Mouse (Mus musculus): ENCODE data around the gene Rgs7bp.
"Not testable (repeated sequence)": the region's sequence is repeated elsewhere in the genome, so short reads cannot be mapped to it uniquely, and the experiment has no call there.

Rgs7bp gene

DNA sequence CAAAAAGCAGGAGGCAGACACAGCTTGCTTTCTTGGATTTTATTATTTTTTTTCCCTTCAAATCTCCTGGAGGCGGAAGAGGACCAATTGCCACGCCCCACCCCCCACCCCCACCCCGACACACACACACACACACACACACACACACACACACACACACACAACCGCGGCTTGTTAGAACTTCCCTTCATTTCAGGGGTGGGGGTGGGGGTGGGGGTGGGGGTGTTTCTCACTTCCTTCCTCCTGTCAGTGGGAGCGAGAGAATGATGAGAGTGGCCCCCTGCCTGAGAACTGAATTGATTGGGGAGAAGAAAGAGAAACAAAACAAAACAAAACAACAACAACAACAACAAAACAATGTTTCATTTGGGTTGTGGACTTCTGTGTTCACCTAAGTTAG, 117.0 kb downstream of the Rgs7bp start:
- DNase-seq (ENCODE audit: low spot score in 2 of 2), result no peak

DNA sequence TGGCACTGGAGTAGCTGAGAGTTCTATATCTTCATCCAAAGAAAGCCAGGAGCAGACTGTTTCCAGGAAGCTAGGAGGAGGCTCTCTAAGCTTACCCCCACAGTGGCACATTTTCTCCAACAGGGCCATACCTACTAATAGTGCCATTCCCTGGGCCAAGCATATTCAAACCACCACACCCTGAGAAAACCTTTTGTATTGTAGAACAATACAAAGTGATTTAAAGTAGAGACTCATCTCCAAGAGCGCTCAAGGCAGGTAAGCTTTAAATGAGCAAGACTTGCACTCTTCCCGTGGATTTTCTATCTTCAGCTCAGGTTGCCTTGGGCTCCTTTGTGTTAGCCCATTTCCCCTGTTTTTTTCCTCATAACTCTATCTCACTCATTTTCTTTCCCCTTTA, 118.1 kb downstream of the Rgs7bp start:
- DNase-seq (ENCODE audit: low spot score in 2 of 2), result no peak

DNA sequence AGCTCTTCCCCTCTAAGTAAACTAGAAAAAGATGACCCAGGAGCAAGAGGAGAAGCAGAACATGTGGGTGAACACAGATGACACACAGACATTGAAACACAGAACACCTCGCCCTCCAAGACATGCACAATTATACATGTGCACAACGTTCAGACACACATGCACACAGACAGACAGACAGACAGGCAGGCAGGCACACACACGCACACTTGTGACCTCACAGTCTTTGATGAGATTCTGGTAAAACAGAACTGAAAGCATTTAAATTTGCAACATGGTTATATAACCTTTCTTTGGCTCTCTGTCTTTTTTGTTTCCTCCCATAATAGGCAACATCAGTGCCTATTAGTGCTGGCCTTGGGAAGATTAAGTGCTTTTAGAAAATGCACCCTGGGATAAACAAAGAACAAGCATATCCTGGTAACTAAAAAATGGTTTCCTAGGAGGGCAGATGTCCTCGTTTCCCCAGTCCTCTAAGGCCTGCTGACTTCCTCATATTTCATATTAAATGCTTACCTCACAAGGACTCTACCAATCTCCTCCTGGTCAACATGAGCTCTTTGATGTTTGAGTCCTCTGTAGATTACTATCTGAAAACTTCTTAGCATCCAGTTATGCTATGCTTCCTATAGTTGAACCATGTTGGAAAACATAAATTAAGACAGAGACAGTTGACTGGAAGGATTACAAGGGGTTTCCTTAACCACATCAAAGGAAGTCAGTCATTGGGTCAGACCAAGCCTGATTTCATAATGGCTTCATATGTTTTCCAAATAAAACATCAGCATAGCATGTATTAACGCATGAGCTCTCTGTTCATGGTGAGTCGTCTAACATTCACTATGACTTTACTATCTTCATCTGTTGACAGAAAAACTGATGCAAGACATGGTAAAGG, 122.8 kb downstream of the Rgs7bp start:
- no peak for DNase-seq (ENCODE audit: low spot score in 2 of 2)

DNA sequence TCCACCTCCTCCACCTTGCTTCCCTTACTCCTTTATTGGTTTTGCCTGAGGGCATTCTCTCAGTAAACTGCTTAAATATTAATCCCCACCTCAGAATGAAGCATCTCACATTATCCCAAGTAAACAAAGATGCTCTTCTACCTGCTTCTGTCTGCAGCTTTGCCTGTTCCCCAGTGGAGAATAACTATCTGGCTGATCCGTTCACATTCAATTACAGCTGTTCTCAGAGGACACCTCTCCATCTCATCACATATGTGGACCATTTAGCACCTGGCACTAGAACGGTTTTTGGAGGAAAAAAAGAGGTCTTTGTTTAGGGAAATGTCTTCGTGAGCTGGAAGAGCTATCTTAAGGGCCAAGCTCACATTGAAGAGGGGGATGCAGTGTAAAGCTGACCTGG, 123.9 kb downstream of the Rgs7bp start:
- no peak for DNase-seq (ENCODE audit: low spot score in 2 of 2)

GRCm38 (mm10) chr13:104918663-104919062, 136.1 kb downstream of the Rgs7bp start:
- no peak for DNase-seq (ENCODE audit: low spot score in 2 of 2)

GRCm38 (mm10) chr13:104916771-104917170, 138.0 kb downstream of the Rgs7bp start:
- DNase-seq (ENCODE audit: low spot score in 2 of 2), result not testable (repeated sequence)

DNA sequence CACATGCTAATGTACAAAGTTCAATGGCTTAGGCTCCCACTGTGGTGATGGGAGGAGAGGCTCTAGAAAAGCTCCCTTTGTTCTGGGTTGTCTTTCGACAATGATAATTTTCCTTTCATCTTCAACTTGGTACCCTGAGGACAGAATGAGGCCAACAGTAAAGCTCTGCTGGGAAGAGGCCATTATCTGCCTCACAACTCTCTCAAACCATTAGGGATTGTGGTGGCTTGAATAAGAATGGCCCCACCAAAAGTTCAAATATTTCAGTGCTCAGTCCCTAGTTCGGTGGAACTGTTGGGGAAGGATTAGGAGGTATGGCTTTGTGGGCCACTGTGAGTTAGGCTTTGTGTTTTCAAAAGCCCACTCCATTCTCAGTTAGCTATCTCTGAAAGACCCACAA, 138.6 kb downstream of the Rgs7bp start:
- no peak for DNase-seq (ENCODE audit: low spot score in 2 of 2)

DNA sequence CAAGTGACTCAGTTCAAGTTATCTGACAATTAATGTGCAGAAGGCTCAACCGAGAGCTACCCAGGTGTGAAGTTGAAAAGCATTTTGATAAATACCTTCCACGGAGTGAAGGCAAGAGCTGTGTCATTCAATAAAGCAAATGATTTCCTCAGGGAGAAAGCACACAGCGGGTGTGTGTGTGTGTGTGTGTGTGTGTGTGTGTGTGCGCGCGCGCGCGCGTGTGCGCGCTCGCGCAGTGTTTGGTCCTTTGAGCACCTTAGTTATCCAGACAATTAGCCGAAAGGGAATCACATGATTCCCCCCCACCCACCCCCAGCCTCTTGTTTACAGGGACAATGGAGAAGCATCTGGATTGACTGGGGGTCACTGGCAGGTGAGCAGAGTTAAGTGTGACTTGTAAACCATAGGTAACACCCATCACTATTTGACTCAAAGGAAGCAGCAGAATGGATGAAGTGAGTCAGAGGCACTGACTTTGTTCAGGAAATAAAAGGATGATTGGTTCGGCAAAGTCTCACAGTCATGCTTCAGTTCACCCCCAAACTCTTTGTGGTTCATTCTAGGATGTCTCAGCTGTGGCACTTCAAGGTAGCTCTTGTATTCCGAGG, 140.3 kb downstream of the Rgs7bp start:
- DNase-seq (ENCODE audit: low spot score in 2 of 2), result no peak

GRCm38 (mm10) chr13:104911626-104912025, 143.1 kb downstream of the Rgs7bp start:
- not testable (repeated sequence) for DNase-seq (ENCODE audit: low spot score in 2 of 2)

DNA sequence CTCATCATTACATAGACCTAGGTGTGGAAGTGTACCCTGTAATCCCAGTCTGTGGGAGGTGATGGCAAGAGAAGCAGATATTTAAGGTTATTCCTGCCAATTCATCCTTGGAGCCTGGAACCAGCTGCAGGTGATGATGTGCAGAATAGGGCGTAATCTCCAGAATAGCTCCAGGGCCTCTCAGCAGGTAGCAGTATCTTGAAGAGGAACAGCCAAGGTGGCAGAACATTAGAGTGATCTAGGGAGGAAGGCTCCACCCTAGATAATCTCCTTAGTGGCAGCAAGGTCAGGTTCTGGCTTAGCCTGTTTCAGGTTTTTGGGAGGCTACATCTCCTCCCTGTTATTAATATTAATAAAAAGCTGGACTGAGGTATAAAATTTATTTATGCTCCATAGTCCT, 143.7 kb downstream of the Rgs7bp start:
- DNase-seq (ENCODE audit: low spot score in 2 of 2), result not testable (repeated sequence)

GRCm38 (mm10) chr13:104908691-104909090, 146.0 kb downstream of the Rgs7bp start:
- no peak for DNase-seq (ENCODE audit: low spot score in 2 of 2)
